Mouse (Mus musculus) E14TG2a.4 (cell line): ENCODE results near the gene Gbf1.

ENCODE experiments used
- CTCF ChIP-seq: conservative IDR thresholded peaks from 2 replicates; pipeline ENCODE4 v1.5.1; 2014; ENCODE audit warnings: low read length
- POU5F1 ChIP-seq: IDR thresholded peaks from 2 replicates; pipeline ENCODE4 v1.6.1; 2014; ENCODE audit warnings: low read length, borderline replicate concordance

DNA sequence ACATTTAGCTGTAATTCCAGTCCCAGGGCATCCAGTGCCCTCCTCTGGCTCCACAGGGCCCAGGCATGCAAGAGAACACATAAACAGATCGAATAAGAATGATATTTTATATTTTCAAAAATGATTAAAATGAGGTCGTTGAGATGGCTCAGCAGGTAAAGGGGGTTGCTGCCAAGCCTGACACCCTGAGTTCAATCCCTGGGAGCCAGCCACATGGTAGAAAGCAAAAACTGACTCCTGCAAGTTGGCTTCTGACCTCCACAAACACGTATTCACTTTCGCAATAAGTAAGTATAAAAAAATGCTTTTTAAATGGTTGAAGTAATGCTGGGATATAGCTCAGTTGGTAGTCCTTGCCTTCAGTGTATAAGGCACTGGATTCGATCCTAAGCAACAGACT lies 41.5 kb upstream of the Gbf1 start:
- no peak for TF ChIP-seq CTCF
- no peak for TF ChIP-seq POU5F1
